Mouse (Mus musculus) heart, postnatal 0 days (tissue): Measurements from ENCODE around the gene Ablim1.

Experiments used
- CTCF ChIP-seq: IDR thresholded peaks from 2 replicates; pipeline ENCODE4 v1.5.1; 2016; ENCODE audit warnings: antibody characterized with exemption, control low read depth, low read depth
- EP300 ChIP-seq: IDR thresholded peaks from 2 replicates; pipeline ENCODE4 v1.6.1; 2016; ENCODE audit warnings: antibody characterized with exemption, low read depth

DNA sequence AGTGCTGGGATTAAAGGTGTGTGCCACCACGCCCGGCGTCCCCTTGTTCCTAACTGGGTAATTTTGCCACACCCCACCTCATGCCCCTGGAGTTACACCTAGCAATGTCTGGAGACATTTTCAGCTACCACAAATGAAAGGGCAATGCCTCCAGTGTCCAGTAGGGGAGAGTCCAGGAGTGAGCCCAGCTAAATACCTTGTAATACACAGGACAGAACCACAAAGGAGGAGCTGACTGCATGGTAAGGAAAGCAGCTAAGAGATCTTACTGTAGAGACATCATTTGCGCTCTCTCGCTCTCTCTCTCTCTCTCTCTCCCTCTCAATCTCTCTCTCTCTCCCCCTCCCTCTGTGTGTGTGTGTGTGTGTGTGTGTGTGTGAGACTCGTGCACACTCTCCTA, 120.8 kb downstream of the Ablim1 start:
- no peak for TF ChIP-seq EP300
- peak; percentile 80 for TF ChIP-seq CTCF
